Mouse (Mus musculus) left cerebral cortex, postnatal 10 days (tissue): ENCODE results near the gene Bcdin3d. TPM values are rescaled to one million over a fixed set of nuclear protein-coding genes. Genes with fewer than 3 reads are reported as not detected.

Experiments used
- DNase-seq, 2 experiments: peaks; one replicate each; pipeline ENCODE4 v3.0.0; 2021 to 2022; ENCODE audit warnings: low spot score in 2 of 2, mixed read lengths in 1 of 2; ENCODE audit errors: extremely low spot score in 1 of 2
- intact Hi-C: fragments of 180-260 bp; cut with DNase I; formaldehyde crosslinking; loops from one replicate; pipeline ENCODE4 v1.15.1; 2025
- total RNA-seq, 2 experiments: library from RNA; stranded (reverse); gene quantifications; 2 replicates each; pipeline ENCODE4 v1.2.3; 2021

Bcdin3d gene
- total RNA-seq: 1 to 10 TPM; 4.3 to 4.8 TPM

GRCm38 (mm10) chr15:99474576-99474926, at the start of gene Bcdin3d:
Gene Bcdin3d (minus strand): TSS chr15:99474730.
- intact Hi-C loops: loop anchor here (10.0 kb wide), 1 partner anchor 160 kb away; no protein-coding TSS in a partner anchor
- peak; percentile 81 to 93 for DNase-seq

DNA sequence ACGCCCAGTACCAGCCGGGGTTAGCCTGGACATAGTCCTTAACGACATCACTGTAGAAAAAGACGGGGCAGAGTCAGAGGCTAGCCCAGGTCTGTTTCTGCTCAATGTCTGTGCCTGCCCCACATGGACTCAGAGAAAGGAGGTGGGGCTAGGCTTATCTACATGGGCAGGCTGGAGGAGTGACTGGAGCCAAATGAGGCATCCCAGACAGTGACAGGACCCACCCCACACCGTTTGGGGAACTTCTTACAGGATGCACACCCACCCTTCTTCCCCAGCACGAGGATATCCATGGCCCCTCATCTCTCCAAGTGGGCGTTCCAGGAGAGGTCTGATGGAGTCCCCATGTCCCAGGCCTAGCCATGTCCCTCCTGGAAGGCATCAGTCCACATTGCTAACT, 45.8 kb upstream of the Bcdin3d start:
- DNase-seq: peak in 1 of 2 experiments; percentile 15
- intact Hi-C loops: no loop called here

GRCm38 (mm10) chr15:99519626-99520025, 45.1 kb upstream of the Bcdin3d start:
- intact Hi-C loops: no loop called here
- no peak for DNase-seq

GRCm38 (mm10) chr15:99517715-99518114, 43.2 kb upstream of the Bcdin3d start:
- intact Hi-C loops: no loop called here
- no peak for DNase-seq

- DNase-seq: peak in 1 of 2 experiments; percentile 24
- intact Hi-C loops: no loop called here
These were observed 42.2 kb upstream of the Bcdin3d start for GRCm38 (mm10) chr15:99516715-99517114.

DNA sequence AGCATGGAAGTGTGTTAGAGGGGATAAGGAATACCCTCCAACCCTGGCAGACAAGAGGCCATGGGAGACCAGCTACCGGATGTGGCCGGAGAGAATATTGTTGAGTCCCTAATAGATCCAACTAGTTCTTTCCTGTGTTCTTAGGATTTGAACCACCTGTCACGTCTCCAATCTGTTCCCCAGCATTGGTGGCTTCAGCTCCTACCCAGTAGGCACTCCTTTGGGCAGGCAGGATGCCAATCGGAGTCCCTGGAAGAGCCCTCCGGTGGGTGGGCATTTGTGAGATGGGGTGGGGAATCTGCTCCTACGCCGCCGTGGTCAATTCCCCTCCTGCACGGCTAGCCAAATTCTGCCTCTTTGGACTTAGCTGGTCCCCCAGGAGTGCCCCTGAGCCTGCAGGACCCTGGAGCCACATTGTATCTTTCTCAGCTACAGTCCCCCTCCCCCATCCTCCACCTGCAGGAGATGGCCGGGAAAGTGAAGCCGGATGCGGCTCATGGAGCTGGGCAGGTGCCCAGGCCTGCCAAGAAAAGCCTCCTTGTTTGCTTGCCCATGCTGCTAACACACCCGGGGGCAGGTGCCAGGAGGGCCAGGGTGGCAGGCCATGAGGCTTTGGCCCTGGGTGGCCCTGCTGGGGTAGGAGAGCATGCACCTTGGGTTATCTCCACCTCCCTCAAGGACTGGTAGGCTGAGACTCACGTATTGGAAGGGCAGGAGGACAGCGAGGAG, 37.4 kb upstream of the Bcdin3d start:
- no peak for DNase-seq
- intact Hi-C loops: no loop called here

- no peak for DNase-seq
- intact Hi-C loops: no loop called here
These were observed 36.1 kb upstream of the Bcdin3d start for GRCm38 (mm10) chr15:99510621-99511020.

GRCm38 (mm10) chr15:99509840-99510239, 35.3 kb upstream of the Bcdin3d start:
- DNase-seq: no peak
- intact Hi-C loops: no loop called here

- intact Hi-C loops: no loop called here
- no peak for DNase-seq
These were observed 31.0 kb upstream of the Bcdin3d start for GRCm38 (mm10) chr15:99505324-99506095.

GRCm38 (mm10) chr15:99503256-99503655, 28.7 kb upstream of the Bcdin3d start:
- intact Hi-C loops: no loop called here
- DNase-seq: no peak

DNA sequence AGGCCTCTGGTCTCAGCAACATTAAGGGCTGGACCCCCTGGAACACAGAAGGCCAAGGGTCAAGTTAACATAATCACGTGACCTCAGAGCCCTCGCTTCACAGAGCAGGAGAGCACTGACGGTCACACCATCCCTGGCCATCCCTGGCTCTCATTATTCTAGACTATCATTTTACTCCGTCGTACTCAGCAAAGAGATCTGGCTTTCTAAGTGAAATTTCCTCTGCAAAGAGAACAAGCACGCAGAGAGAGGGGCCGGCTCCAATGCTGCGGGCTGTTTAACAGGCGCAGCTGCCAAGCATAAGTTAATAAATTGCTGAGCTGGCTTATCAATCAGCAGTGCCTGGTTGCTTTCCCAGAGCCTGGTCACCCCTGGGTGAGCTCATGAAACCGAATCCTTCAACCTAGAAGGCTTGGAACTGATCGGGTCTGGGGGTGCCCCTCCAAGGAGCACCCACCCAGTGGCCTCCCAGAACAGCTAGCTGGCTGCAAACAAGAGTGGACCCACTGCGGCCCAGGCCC, 27.8 kb upstream of the Bcdin3d start:
- no peak for DNase-seq
- intact Hi-C loops: no loop called here

DNA sequence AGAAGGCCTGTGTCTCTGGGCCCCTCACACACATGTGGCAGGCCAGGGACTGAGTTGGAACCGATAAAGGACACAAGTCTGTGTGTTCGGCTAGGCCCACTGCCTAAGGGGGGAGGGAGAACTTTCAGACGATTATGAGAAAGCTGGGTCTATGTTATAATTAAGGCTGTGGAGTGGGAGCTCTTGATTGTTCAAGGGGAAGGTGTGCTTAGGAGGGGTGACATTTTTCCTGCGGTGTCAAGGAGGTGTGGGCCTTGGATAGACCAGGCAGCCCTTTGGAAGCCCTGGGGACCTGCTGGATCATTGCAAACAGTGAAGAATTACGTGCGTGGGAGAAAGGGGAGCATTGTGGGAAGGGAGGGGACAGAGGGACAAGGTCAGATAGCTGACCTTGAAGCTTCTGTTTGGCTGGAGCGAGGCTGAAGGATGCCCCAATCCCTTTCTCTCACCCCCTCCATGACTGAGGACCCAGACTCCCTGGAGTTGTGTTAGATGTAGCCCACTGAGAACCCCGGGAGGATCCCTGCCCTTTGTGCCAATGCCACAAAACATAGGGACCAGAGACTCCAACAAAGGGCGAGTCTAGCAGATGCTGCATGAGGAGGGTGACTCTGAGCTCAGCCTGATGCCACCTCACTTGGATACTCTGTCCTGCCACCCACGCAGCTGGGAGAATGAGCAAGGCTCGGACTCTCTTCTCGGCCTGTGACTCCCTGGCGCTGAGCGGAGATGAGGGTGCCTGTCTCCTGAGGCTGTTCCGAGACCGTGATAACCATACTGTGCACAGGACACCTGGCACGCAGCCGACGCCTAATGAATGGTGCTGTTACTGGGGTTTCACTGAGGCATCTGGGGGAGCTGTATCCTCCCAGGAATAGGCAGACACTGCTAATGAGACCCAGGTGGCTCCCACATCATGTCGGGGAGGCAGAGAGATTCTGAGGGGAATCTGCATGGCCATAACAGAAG, 27.0 kb upstream of the Bcdin3d start:
- peak in 1 of 2 experiments; percentile 59 for DNase-seq
- intact Hi-C loops: no loop called here

- intact Hi-C loops: no loop called here
- no peak for DNase-seq
These were observed 25.8 kb upstream of the Bcdin3d start for GRCm38 (mm10) chr15:99500320-99500719.

GRCm38 (mm10) chr15:99499726-99500125, 25.2 kb upstream of the Bcdin3d start:
- intact Hi-C loops: loop anchor here (5.0 to 10.0 kb wide), 4 partner anchors 98 to 405 kb away; partner anchors contain the start of gene Asic1
- DNase-seq: no peak

- DNase-seq: no peak
- intact Hi-C loops: loop anchor here (5.0 to 10.0 kb wide), 4 partner anchors 99 to 406 kb away; partner anchors contain the start of gene Asic1
These were observed 24.3 kb upstream of the Bcdin3d start for GRCm38 (mm10) chr15:99498781-99499180.

- DNase-seq: no peak
- intact Hi-C loops: loop anchor here (5.0 to 10.0 kb wide), 4 partner anchors 99 to 406 kb away; partner anchors contain the start of gene Asic1
These were observed 23.8 kb upstream of the Bcdin3d start for GRCm38 (mm10) chr15:99498356-99498755.

DNA sequence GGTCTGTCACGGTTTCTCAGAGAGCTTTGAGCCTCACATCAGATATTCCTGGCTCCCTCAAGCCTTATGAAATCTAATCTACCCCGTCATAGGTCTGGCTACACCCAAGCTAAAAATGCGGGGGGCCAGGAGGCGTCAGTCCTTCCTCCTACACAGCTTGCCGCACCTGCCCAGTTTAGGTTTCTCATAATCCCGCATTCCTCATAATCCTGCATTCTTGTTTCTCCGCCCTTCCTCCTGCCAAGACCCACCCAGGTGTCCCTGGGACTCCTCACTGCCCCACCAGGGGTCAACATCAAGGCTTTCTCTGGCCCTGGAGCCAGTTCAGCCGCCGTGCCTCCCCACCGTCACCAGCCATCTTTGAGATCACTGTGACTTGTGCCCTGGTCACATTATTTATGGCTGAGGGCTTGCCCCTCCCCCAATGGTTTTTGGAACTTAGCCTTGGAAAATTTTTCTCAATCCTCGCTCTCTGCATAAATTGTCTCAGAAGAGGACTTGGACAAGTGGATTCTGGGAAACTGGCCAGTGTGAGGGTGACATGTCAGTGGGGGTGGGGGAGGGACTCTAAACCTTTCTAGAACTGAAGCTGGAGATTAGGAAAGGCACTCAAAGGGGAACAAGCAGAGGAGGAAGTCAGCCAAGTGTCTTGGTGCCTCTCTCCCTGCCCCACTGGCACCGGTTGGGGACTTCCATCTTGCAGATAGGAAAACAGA, 23.2 kb upstream of the Bcdin3d start:
- intact Hi-C loops: loop anchor here (5.0 to 10.0 kb wide), 4 partner anchors 100 to 407 kb away; partner anchors contain the start of gene Asic1
- DNase-seq: peak; percentile 38 to 43

DNA sequence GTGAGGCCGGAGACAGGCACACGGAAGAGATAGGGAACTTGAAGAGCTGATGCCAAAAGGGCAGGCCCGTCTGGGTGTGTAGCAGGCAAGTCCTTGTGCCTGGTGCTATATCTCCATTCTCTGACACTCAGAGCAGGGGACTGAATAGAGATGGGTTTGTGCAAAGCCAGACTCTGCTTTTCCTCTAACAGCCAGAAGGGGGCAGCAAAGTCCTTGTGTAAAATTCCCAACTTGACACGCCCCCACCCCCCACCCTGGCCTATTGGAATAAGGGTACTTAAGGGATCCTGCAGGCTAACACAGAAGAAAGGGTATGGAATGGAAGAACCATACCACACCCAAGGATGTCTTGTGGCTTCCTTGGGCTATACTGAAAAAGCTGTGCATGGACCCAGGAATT, 22.5 kb upstream of the Bcdin3d start:
- intact Hi-C loops: loop anchor here (5.0 to 10.0 kb wide), 4 partner anchors 100 to 408 kb away; partner anchors contain the start of gene Asic1
- peak; percentile 51 to 63 for DNase-seq
